Mouse (Mus musculus): Measurements from ENCODE around the gene Mcts2. TPM values are rescaled to one million over a fixed set of nuclear protein-coding genes. Genes with fewer than 3 reads are reported as not detected.

Gene Mcts2
- 28.4 TPM for total RNA-seq (2023)

DNA sequence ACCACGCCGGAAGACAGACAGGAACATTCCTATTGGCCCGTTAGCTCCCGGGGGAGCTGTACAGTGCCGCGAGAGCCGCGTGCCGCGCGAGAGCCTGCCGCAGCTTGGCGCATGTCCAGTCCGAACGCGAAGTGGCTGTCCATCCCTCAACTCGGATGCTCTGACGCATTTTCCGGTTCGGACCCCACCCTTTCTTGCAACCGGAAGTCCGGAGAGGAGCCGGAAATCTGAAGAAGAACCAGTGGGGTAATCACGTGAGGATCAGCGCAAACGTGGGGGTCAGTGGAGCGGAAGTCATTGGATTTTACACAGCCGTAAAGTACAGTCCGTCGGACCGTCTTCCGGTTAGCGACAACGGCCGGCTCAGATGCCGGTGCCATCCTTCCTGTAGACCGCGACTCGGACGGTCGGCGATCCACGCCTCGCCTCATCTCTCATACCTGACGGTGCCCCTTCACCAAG is at the start of gene Mcts2:
TSS of gene Mcts2 (plus strand) at position 230 of the 462 bp plus-strand sequence.

GRCm38 (mm10) chr2:152669256-152669638 is 17.6 kb upstream of the Mcts2 start, which contains the start of gene H13:
Gene H13, plus strand, starts transcription at chr2:152669461.

GRCm38 (mm10) chr2:152736090-152736601 is 49.3 kb downstream of the Mcts2 start, which contains the start of gene Id1:
Gene Id1, plus strand, starts transcription at chr2:152736251.

Other genes starting within 250 kb of the Mcts2 start
- gene Defb23, start 222.4 kb upstream of the Mcts2 start, total RNA-seq (2023): not detected
- not detected for gene Defb20, start 210.0 kb upstream of the Mcts2 start, total RNA-seq (2023)
- gene Defb22, start 196.9 kb upstream of the Mcts2 start, total RNA-seq (2023): not detected
- not detected for gene Defb26, start 175.3 kb upstream of the Mcts2 start, total RNA-seq (2023)
- not detected for gene Defb28, start 168.8 kb upstream of the Mcts2 start, total RNA-seq (2023)
- gene Defb29, start 146.9 kb upstream of the Mcts2 start, total RNA-seq (2023): not detected
- not detected for gene Gm17416, start 117.7 kb upstream of the Mcts2 start, total RNA-seq (2023)
- gene Defb21, start 114.3 kb upstream of the Mcts2 start, total RNA-seq (2023): not detected
- gene Defb19, start 106.7 kb upstream of the Mcts2 start, total RNA-seq (2023): not detected
- gene Defb45, start 87.6 kb upstream of the Mcts2 start, total RNA-seq (2023): not detected
- gene Defb36, start 82.7 kb upstream of the Mcts2 start, total RNA-seq (2023): not detected
- gene Defb25, start 64.0 kb upstream of the Mcts2 start, total RNA-seq (2023): not detected
- not detected for gene Rem1, start 60.1 kb upstream of the Mcts2 start, total RNA-seq (2023)
- gene H13, start 17.6 kb upstream of the Mcts2 start, total RNA-seq (2023): 151 TPM
- gene Id1, start 49.2 kb downstream of the Mcts2 start, total RNA-seq (2023): 2.8 TPM
- not detected for gene Cox4i2, start 67.1 kb downstream of the Mcts2 start, total RNA-seq (2023)
- 22.7 TPM for gene Bcl2l1, start 144.7 kb downstream of the Mcts2 start, total RNA-seq (2023)
- gene Tpx2, start 160.9 kb downstream of the Mcts2 start, total RNA-seq (2023): 0.30 TPM
- not detected for gene Mylk2, start 224.3 kb downstream of the Mcts2 start, total RNA-seq (2023)
- gene Foxs1, start 246.2 kb downstream of the Mcts2 start, total RNA-seq (2023): not detected

Data from CD4-positive naive resting alpha-beta T cell, adult 57 days (primary cell).